Mouse (Mus musculus): ENCODE results near the gene Spock3. TPM values are rescaled to one million over a fixed set of nuclear protein-coding genes. Genes with fewer than 3 reads are reported as not detected.
"Not testable (repeated sequence)": the region's sequence is repeated elsewhere in the genome, so short reads cannot be mapped to it uniquely, and the experiment has no call there.

Spock3 gene
- polyA plus RNA-seq, 1 experiment from 2014 or later: 12.0 TPM

DNA sequence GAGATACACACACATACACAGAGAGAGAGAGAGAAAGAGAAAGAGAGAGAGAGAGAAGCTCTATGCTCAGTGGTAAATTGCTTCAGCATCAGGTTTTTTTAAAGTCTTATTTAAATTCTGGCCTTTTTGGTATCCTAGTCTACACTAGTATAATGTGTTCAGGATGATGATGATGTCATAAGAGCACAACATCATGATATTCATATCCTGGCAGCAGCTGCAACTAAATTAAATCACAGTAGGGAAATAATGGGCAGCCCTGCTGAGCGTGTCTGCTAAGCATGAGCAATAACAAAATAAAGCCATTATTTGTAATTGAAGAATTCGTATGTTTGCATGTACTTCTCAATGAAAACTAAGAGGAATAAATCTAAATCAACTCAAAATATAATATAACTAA lies 169.7 kb downstream of the Spock3 start:
- Histone ChIP-seq H3K27ac (ENCODE audit: low read length) (no peak overlapping the region), H3K9me3 (replicated peaks; ENCODE audit: control insufficient read depth, low read length) (no peaks in the 10 kb centered on the region), H3K4me2 (ENCODE audit: low read depth, low read length) (no peak overlapping the region), H3K4me3 (replicated peaks; ENCODE audit: low read length) (no peak overlapping the region), H3K4me1 (ENCODE audit: control insufficient read depth, insufficient read depth, low read length) (no peaks in the 10 kb centered on the region), H3K27me3 (ENCODE audit: control insufficient read depth, insufficient read depth, low read length) (no peaks in the 10 kb centered on the region), H3K36me3 (ENCODE audit: control insufficient read depth, insufficient read depth, low read length) (no peaks in the 10 kb centered on the region), H3K9ac (ENCODE audit: low read length) (no peak overlapping the region)
- WGBS: 70% methylated on average over 2 of the region's 2 CpGs
- ATAC-seq (ENCODE audit: insufficient read depth, low FRiP score): no peak

DNA sequence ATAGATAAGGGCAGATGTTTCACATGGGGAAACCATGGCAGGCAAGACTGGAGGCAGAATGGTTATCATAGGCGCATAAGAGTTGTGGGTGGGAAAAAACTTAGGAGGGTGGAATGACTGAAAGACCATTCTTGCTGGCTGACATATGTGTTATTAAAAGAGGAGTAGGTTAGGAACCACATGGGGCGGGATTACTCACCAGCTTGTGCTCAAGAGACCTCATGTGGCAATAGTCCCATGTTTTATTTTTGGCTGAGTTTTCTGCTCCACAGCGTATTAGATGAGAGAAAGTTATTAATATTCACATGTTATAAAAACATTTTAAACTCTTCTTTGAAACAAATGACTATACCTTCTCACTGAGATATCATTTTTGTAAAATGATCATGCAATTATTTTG lies 184.6 kb downstream of the Spock3 start:
- no peak overlapping the region for H3K4me2 ChIP-seq (ENCODE audit: low read depth, low read length)
- ATAC-seq (ENCODE audit: insufficient read depth, low FRiP score): no peak
- H3K36me3 ChIP-seq (ENCODE audit: control insufficient read depth, insufficient read depth, low read length): no peaks in the 10 kb centered on the region
- H3K9ac ChIP-seq (ENCODE audit: low read length): no peak overlapping the region
- WGBS: 82% methylated on average over 3 of the region's 3 CpGs
- H3K9me3 ChIP-seq (replicated peaks; ENCODE audit: control insufficient read depth, low read length): no peaks in the 10 kb centered on the region
- H3K27ac ChIP-seq (ENCODE audit: low read length): no peak overlapping the region
- no peaks in the 10 kb centered on the region for H3K4me1 ChIP-seq (ENCODE audit: control insufficient read depth, insufficient read depth, low read length)
- H3K27me3 ChIP-seq (ENCODE audit: control insufficient read depth, insufficient read depth, low read length): no peaks in the 10 kb centered on the region
- no peak overlapping the region for H3K4me3 ChIP-seq (replicated peaks; ENCODE audit: low read length)

DNA sequence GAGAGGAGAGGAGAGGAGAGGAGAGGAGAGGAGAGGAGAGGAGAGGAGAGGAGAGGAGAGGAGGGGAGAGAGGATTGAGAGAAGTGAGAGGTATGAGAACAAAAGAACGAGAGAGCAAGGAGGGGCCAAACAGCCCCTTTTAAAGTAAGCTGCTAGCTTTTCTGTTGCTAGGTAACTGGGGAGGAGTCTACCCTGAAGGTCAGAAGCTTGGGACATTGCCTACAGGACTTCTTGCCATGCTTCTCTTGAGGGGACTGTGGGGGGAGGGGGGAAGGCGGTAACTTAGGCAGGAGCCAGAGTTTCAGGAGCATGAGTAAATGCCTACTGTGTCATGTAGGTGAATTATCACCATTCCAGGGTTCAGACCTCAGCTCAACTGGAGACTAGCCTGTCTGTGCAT lies 213.1 kb downstream of the Spock3 start:
- ATAC-seq (ENCODE audit: insufficient read depth, low FRiP score); H3K4me2 ChIP-seq (ENCODE audit: low read depth, low read length); H3K4me1 ChIP-seq (ENCODE audit: control insufficient read depth, insufficient read depth, low read length); H3K36me3 ChIP-seq (ENCODE audit: control insufficient read depth, insufficient read depth, low read length); H3K27me3 ChIP-seq (ENCODE audit: control insufficient read depth, insufficient read depth, low read length); H3K9ac ChIP-seq (ENCODE audit: low read length); H3K9me3 ChIP-seq (replicated peaks; ENCODE audit: control insufficient read depth, low read length); H3K4me3 ChIP-seq (replicated peaks; ENCODE audit: low read length); H3K27ac ChIP-seq (ENCODE audit: low read length): not testable (repeated sequence)
- 55% methylated on average over 2 of the region's 2 CpGs for WGBS

DNA sequence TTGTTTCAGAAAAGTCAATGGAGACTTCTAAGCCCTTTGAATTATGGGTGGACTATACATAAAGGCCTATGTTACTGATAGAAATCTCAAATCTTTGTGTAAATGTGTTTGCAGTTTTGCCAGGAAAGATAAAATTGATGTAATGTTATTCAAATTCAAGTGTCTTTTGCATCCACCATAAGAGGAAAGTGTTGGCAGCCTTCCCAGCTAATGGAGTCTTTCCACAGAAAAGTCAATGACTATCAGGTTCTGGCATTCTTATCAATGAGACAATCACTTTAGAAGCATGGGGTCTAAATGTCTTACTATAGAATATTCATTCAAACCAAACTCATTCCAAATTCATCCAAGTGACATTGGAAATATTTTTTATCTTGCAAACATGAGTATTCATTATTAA lies 214.5 kb downstream of the Spock3 start:
- Histone ChIP-seq H3K27ac (ENCODE audit: low read length) (no peak overlapping the region), H3K4me3 (replicated peaks; ENCODE audit: low read length) (no peak overlapping the region), H3K4me1 (ENCODE audit: control insufficient read depth, insufficient read depth, low read length) (no peaks in the 10 kb centered on the region), H3K36me3 (ENCODE audit: control insufficient read depth, insufficient read depth, low read length) (no peaks in the 10 kb centered on the region), H3K4me2 (ENCODE audit: low read depth, low read length) (no peak overlapping the region), H3K27me3 (ENCODE audit: control insufficient read depth, insufficient read depth, low read length) (no peaks in the 10 kb centered on the region), H3K9me3 (replicated peaks; ENCODE audit: control insufficient read depth, low read length) (no peaks in the 10 kb centered on the region), H3K9ac (ENCODE audit: low read length) (no peak overlapping the region)
- no peak for ATAC-seq (ENCODE audit: insufficient read depth, low FRiP score)

DNA sequence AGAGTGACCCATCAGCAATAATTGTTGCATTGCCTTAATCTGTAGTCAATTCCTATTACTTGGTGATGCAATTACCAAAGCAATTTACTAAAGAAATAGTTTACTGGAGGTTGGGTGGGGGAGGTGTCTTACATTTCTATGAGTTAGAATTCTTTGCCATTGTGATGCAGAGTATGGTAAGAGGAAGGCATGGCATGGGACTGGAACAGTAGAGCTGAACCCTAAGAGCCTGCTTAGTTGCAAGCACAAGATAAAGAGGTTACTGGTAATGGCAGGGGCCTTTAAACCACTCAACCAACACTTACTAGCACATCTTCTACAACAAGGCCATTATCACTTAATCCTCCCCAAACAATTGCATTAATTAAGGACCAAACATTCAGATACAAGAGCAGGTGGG lies 219.1 kb downstream of the Spock3 start:
- no peak overlapping the region for H3K4me2 ChIP-seq (ENCODE audit: low read depth, low read length)
- H3K4me1 ChIP-seq (ENCODE audit: control insufficient read depth, insufficient read depth, low read length): no peaks in the 10 kb centered on the region
- H3K27me3 ChIP-seq (ENCODE audit: control insufficient read depth, insufficient read depth, low read length): no peaks in the 10 kb centered on the region
- no peak overlapping the region for H3K4me3 ChIP-seq (replicated peaks; ENCODE audit: low read length)
- H3K9ac ChIP-seq (ENCODE audit: low read length): no peak overlapping the region
- H3K27ac ChIP-seq (ENCODE audit: low read length): no peak overlapping the region
- ATAC-seq (ENCODE audit: insufficient read depth, low FRiP score): no peak
- H3K36me3 ChIP-seq (ENCODE audit: control insufficient read depth, insufficient read depth, low read length): no peaks in the 10 kb centered on the region
- no peaks in the 10 kb centered on the region for H3K9me3 ChIP-seq (replicated peaks; ENCODE audit: control insufficient read depth, low read length)

DNA sequence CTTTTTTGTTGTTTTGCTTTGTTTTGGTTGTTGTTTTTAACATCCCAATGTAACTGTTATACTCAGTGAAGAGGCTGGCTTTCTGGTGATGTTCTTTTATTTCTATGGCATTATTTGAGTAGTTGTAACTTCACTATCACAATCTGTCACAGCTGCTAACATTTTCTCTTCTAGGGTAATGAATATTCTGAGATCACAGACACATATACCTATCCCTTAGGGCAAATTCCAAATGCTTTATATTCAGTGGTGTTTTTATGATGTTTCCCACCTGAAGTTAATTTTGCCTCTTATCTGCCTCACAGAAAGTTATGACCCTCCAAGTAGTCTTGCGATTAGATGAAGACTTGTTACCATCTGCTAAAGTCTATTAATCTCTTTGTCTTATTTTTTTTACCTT lies 230.5 kb downstream of the Spock3 start:
- Histone ChIP-seq H3K9me3 (replicated peaks; ENCODE audit: control insufficient read depth, low read length) (no peaks in the 10 kb centered on the region), H3K27me3 (ENCODE audit: control insufficient read depth, insufficient read depth, low read length) (no peaks in the 10 kb centered on the region), H3K9ac (ENCODE audit: low read length) (no peak overlapping the region), H3K4me2 (ENCODE audit: low read depth, low read length) (no peak overlapping the region), H3K4me1 (ENCODE audit: control insufficient read depth, insufficient read depth, low read length) (no peaks in the 10 kb centered on the region), H3K4me3 (replicated peaks; ENCODE audit: low read length) (no peak overlapping the region), H3K36me3 (ENCODE audit: control insufficient read depth, insufficient read depth, low read length) (no peaks in the 10 kb centered on the region), H3K27ac (ENCODE audit: low read length) (no peak overlapping the region)
- WGBS: 85% methylated on average over 1 of the region's 1 CpGs
- ATAC-seq (ENCODE audit: insufficient read depth, low FRiP score): no peak

DNA sequence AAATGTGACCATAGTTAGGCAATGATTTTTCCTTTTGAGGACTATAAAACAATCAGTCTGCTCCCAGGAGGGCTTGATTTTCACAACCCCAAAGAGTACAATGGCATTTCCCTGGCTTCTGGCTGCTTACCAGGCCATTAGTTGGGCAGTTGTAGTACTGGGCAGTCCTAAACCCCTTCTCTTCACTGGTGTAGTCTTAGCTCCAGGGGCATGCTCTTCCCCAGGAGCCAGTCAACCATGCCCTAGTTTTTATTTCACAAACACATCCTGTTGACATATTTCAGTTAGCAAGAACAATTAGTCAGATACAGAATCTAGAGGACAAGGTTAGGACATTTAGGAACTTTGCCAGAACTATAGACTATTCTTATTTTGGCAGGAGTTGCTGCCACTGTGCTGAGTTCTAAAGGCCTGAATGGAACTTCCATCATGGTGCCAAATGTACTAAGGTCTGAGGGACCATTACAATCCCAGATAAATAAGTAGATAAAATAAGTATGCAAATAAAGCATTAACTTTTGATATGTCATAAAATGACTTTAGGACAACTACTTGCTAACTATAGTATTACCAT lies 308.1 kb downstream of the Spock3 start:
- no peaks in the 10 kb centered on the region for H3K36me3 ChIP-seq (ENCODE audit: control insufficient read depth, insufficient read depth, low read length)
- ATAC-seq (ENCODE audit: insufficient read depth, low FRiP score): no peak
- no peak overlapping the region for H3K4me2 ChIP-seq (ENCODE audit: low read depth, low read length)
- no peak overlapping the region for H3K4me3 ChIP-seq (replicated peaks; ENCODE audit: low read length)
- H3K4me1 ChIP-seq (ENCODE audit: control insufficient read depth, insufficient read depth, low read length): no peaks in the 10 kb centered on the region
- no peaks in the 10 kb centered on the region for H3K9me3 ChIP-seq (replicated peaks; ENCODE audit: control insufficient read depth, low read length)
- H3K27me3 ChIP-seq (ENCODE audit: control insufficient read depth, insufficient read depth, low read length): no peaks in the 10 kb centered on the region
- H3K27ac ChIP-seq (ENCODE audit: low read length): no peak overlapping the region
- H3K9ac ChIP-seq (ENCODE audit: low read length): no peak overlapping the region

DNA sequence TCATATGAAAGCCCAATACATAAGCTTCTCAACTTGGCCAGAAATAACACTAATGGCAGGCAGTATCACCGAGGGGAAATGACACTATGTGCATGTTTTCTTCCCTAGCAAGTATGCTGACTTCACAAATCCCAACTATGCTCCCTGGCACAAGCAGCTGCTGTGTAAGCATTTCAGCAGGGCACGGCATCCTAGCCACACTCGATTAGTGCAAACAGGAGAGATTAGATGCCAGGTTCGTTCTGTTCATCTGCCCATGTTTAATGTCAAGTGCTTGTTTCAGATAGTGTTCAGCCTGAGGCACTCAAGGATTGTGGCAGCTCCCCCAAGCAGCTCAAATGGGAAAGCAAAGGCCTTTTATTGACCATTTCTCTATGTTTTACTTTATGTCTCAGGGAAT lies 311.7 kb downstream of the Spock3 start:
- Histone ChIP-seq H3K27me3 (ENCODE audit: control insufficient read depth, insufficient read depth, low read length) (no peaks in the 10 kb centered on the region), H3K27ac (ENCODE audit: low read length) (no peak overlapping the region), H3K4me1 (ENCODE audit: control insufficient read depth, insufficient read depth, low read length) (no peaks in the 10 kb centered on the region), H3K9me3 (replicated peaks; ENCODE audit: control insufficient read depth, low read length) (no peaks in the 10 kb centered on the region), H3K4me3 (replicated peaks; ENCODE audit: low read length) (no peak overlapping the region), H3K4me2 (ENCODE audit: low read depth, low read length) (no peak overlapping the region), H3K9ac (ENCODE audit: low read length) (no peak overlapping the region), H3K36me3 (ENCODE audit: control insufficient read depth, insufficient read depth, low read length) (no peaks in the 10 kb centered on the region)
- WGBS: 59% methylated on average over 4 of the region's 4 CpGs
- no peak for ATAC-seq (ENCODE audit: insufficient read depth, low FRiP score)

DNA sequence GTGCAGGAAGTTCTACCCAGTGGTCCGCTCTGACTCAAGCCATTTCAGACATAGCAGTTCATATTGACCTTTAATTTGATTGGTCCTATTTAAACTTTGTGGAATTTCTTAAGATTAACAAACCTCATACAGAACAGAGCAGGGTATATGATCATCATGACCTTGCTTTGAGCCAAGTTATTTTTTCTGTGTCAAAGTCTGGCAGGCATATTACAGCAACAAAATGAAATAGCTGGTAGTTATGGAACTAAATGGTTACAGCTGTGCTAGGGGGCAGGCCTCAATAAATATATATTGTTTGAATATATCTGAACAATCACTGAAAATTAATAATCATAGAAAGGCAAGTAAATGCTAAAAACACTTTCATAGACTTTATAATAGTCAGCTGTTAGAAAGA lies 384.6 kb downstream of the Spock3 start:
- Histone ChIP-seq H3K27me3 (ENCODE audit: control insufficient read depth, insufficient read depth, low read length) (no peaks in the 10 kb centered on the region), H3K4me3 (replicated peaks; ENCODE audit: low read length) (no peak overlapping the region), H3K36me3 (ENCODE audit: control insufficient read depth, insufficient read depth, low read length) (no peaks in the 10 kb centered on the region), H3K9me3 (replicated peaks; ENCODE audit: control insufficient read depth, low read length) (no peaks in the 10 kb centered on the region), H3K9ac (ENCODE audit: low read length) (no peak overlapping the region), H3K27ac (ENCODE audit: low read length) (no peak overlapping the region), H3K4me2 (ENCODE audit: low read depth, low read length) (no peak overlapping the region), H3K4me1 (ENCODE audit: control insufficient read depth, insufficient read depth, low read length) (no peaks in the 10 kb centered on the region)
- 83% methylated on average over 1 of the region's 1 CpGs for WGBS
- no peak for ATAC-seq (ENCODE audit: insufficient read depth, low FRiP score)

DNA sequence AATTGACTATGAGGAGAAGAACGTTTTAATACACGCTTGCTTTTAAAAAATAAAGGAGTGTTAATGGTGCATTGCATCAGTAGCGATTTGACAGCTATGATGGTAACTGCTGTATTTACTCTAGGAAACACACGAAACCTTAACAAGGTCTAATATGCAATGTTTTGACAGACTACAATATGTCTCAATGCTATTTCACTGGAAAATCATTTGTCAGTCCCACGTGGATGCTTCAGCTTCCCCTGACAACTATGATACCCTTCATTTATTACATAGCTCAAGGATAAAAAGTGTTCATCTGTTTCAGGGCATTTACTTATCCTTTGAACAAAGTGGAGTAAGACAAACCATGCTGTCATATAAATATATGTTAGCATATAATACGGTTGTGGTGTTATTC lies 417.8 kb downstream of the Spock3 start:
- no peak overlapping the region for H3K4me3 ChIP-seq (replicated peaks; ENCODE audit: low read length)
- ATAC-seq (ENCODE audit: insufficient read depth, low FRiP score): no peak
- H3K36me3 ChIP-seq (ENCODE audit: control insufficient read depth, insufficient read depth, low read length): no peaks in the 10 kb centered on the region
- WGBS: 65% methylated on average over 6 of the region's 6 CpGs
- no peaks in the 10 kb centered on the region for H3K27me3 ChIP-seq (ENCODE audit: control insufficient read depth, insufficient read depth, low read length)
- H3K27ac ChIP-seq (ENCODE audit: low read length): no peak overlapping the region
- no peak overlapping the region for H3K9ac ChIP-seq (ENCODE audit: low read length)
- H3K4me1 ChIP-seq (ENCODE audit: control insufficient read depth, insufficient read depth, low read length): no peaks in the 10 kb centered on the region
- H3K9me3 ChIP-seq (replicated peaks; ENCODE audit: control insufficient read depth, low read length): no peaks in the 10 kb centered on the region
- H3K4me2 ChIP-seq (ENCODE audit: low read depth, low read length): no peak overlapping the region
